10 mouse cellular contexts compared by ENCODE assay signal in the genomic region with DNA sequence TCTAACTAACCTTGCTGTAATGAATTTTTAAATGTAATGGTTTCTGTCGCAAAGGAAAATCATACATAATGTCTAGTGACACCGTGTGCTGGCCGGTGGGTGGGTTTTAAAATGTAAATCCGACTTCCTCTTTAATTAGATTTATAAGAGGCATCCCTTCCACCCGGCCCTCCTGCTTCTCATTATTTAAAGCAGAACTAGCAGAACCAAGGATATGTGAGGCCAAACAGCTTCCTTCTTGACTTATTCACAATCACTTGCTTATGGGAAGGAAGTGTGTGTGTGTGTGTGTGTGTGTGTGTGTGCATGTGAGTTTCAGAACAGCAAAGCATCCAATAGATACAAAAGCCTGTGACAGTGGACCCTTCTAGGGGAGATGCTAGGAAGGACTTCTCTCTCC.
DNase-seq lines count a peak whose midpoint lies in the region; ATAC-seq lines count a peak whose summit lies in the region.
"Had no signal": no experiment of that assay in that cellular context is flagged by ENCODE, and none has a peak within 500 bp of the region (broad histone marks: within the 10 kb centered on the region; RNA-seq: fewer than 3 reads in every experiment).

No protein-coding gene starts in this region.

- DNase-seq in heart, postnatal 36 days = no peak
- no peak for DNase-seq in lung, postnatal 14 days
- DNase-seq in hindbrain, embryonic 14.5 days (ENCODE audit: low spot score) = no peak
- DNase-seq in layer of hippocampus, postnatal 25 days (ENCODE audit: extremely low spot score in 1 of 2, low spot score in 1 of 2) = no peak
- DNase-seq: lung, postnatal 10 days; thymus, adult 18-20 months had no signal

- peak overlapping the region; percentile 86 for H3K27ac ChIP-seq in heart, embryonic 12.5 days (ENCODE audit: poor library complexity, severe bottlenecking)
- H3K27ac ChIP-seq in lung, embryonic 15.5 days = peak overlapping the region; percentile 41; the same call in 1 of the 2 replicates
- H3K27ac ChIP-seq in hindbrain, embryonic 14.5 days = peak overlapping the region; percentile 66
- H3K27ac ChIP-seq in neural tube, embryonic 13.5 days (replicated peaks) = peak overlapping the region; percentile 72; the same call in 1 of the 2 replicates

- peak overlapping the region; percentile 33 for H3K4me3 ChIP-seq in heart, embryonic 12.5 days
- no peak overlapping the region for H3K4me3 ChIP-seq in lung, embryonic 15.5 days
- H3K4me3 ChIP-seq in hindbrain, embryonic 14.5 days (replicated peaks; ENCODE audit: low read length) = no peak overlapping the region
- no peak overlapping the region for H3K4me3 ChIP-seq in neural tube, embryonic 13.5 days

- H3K27me3 ChIP-seq in heart, embryonic 12.5 days (replicated peaks) = peaks cover 36% of the 10 kb centered on the region
- peaks cover 9% of the 10 kb centered on the region; the same call in 1 of the 2 replicates for H3K27me3 ChIP-seq in lung, embryonic 15.5 days
- no peaks in the 10 kb centered on the region for H3K27me3 ChIP-seq in hindbrain, embryonic 14.5 days (ENCODE audit: control insufficient read depth, insufficient read depth, low read length)
- H3K27me3 ChIP-seq in neural tube, embryonic 13.5 days = peaks cover 33% of the 10 kb centered on the region; the same call in 1 of the 2 replicates

- H3K36me3 ChIP-seq in heart, embryonic 12.5 days = no peaks in the 10 kb centered on the region
- no peaks in the 10 kb centered on the region for H3K36me3 ChIP-seq in lung, embryonic 15.5 days
- H3K36me3 ChIP-seq in hindbrain, embryonic 14.5 days (replicated peaks; ENCODE audit: control insufficient read depth, insufficient read depth) = no peaks in the 10 kb centered on the region
- H3K36me3 ChIP-seq in neural tube, embryonic 13.5 days = no peaks in the 10 kb centered on the region

- peaks cover 50% of the 10 kb centered on the region for H3K4me1 ChIP-seq in heart, embryonic 12.5 days (replicated peaks)
- peaks cover 54% of the 10 kb centered on the region for H3K4me1 ChIP-seq in lung, embryonic 15.5 days
- peaks cover 41% of the 10 kb centered on the region for H3K4me1 ChIP-seq in hindbrain, embryonic 14.5 days (replicated peaks; ENCODE audit: control insufficient read depth, insufficient read depth, low read length)
- peaks cover 56% of the 10 kb centered on the region for H3K4me1 ChIP-seq in neural tube, embryonic 13.5 days (replicated peaks)

- H3K4me2 ChIP-seq in heart, embryonic 12.5 days = peak overlapping the region; percentile 59
- peak overlapping the region; percentile 49 for H3K4me2 ChIP-seq in lung, embryonic 15.5 days
- peak overlapping the region; percentile 42; the same call in 1 of the 2 replicates for H3K4me2 ChIP-seq in hindbrain, embryonic 14.5 days (replicated peaks)
- peak overlapping the region; percentile 40; the same call in 1 of the 2 replicates for H3K4me2 ChIP-seq in neural tube, embryonic 13.5 days

- H3K9ac ChIP-seq in heart, embryonic 12.5 days = peak overlapping the region; percentile 49
- H3K9ac ChIP-seq in lung, embryonic 15.5 days = no peak overlapping the region
- H3K9ac ChIP-seq in hindbrain, embryonic 14.5 days = peak overlapping the region; percentile 26; the same call in 1 of the 2 replicates
- H3K9ac ChIP-seq in neural tube, embryonic 13.5 days = no peak overlapping the region

- WGBS in heart, embryonic 12.5 days = 59% methylated on average over 5 of the region's 5 CpGs
- 25% methylated on average over 5 of the region's 5 CpGs for WGBS in lung, embryonic 15.5 days
- WGBS in hindbrain, embryonic 14.5 days = 21% methylated on average over 5 of the region's 5 CpGs
- 14% methylated on average over 5 of the region's 5 CpGs for WGBS in neural tube, embryonic 13.5 days

- intact Hi-C loops in heart, postnatal 36 days (cut with DNase I) = no loop called here

- H3K9me3 ChIP-seq in heart, embryonic 12.5 days (replicated peaks) = no peaks in the 10 kb centered on the region
- H3K9me3 ChIP-seq in lung, embryonic 15.5 days = no peaks in the 10 kb centered on the region
- H3K9me3 ChIP-seq in hindbrain, embryonic 14.5 days (ENCODE audit: control insufficient read depth, low read length) = no peaks in the 10 kb centered on the region
- H3K9me3 ChIP-seq in neural tube, embryonic 13.5 days = 0 out of 2 replicates have a peak, but pooled peaks cover 4% of the 10 kb centered on the region

- ATAC-seq in heart, embryonic 12.5 days (ENCODE audit: insufficient number of reproducible peaks, low FRiP score) = no peak
- ATAC-seq in lung, embryonic 15.5 days (ENCODE audit: borderline replicate concordance, extremely low read depth, low FRiP score, low TSS enrichment) = no peak
- ATAC-seq in hindbrain, embryonic 14.5 days (ENCODE audit: low FRiP score) = no peak
- no peak for ATAC-seq in neural tube, embryonic 13.5 days (ENCODE audit: low read depth)
- no peak for ATAC-seq in erythroid progenitor cell, adult 5-6 weeks (replicated peaks; ENCODE audit: low FRiP score, poor library complexity, severe bottlenecking)

Comparison
In these comparisons a context has a peak if more than half of its experiments do, and no peak if none do; other contexts are left out.
1. H3K9ac ChIP-seq: peak in heart, embryonic 12.5 days (single experiment) and hindbrain, embryonic 14.5 days (single experiment); none in lung, embryonic 15.5 days (single experiment) and neural tube, embryonic 13.5 days (single experiment).
2. Peak in every context shown above with its lines, with median percentiles within 50 percentile points of each other: H3K27ac ChIP-seq and H3K4me2 ChIP-seq.